Mouse (Mus musculus) retina, postnatal 1 day (tissue): Measurements from ENCODE around the gene Pign.

Experiments
- DNase-seq: peaks from one replicate; pipeline ENCODE4 v3.0.0-alpha.2; 2012

Gene Pign

GRCm38 (mm10) chr1:105556078-105556477, 107.4 kb downstream of the Pign start:
- DNase-seq: no peak

DNA sequence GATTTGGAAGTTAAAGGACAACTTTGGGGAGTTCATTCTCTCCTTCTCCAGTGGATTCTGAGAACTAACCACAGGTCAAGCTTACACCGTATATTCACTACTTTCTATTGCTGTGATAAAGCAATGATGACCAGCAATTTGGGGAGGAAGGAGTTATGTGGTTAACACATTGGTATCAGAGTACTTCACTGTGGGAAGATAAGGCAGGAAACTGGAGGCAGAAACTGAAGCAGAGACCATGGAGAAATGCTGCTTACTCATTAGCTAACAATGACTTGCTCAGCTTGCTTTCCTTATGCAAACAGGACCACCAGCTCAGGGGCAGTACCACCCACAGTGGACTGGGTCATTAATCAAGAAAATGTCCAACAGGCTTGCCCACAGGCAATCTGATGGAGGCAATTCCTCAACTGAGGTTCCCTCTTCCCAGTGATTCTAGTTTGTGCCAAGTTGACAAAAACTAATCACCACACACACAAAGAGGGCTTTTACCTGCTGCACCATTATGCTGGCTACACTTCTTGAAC, 108.2 kb downstream of the Pign start:
- no peak for DNase-seq

DNA sequence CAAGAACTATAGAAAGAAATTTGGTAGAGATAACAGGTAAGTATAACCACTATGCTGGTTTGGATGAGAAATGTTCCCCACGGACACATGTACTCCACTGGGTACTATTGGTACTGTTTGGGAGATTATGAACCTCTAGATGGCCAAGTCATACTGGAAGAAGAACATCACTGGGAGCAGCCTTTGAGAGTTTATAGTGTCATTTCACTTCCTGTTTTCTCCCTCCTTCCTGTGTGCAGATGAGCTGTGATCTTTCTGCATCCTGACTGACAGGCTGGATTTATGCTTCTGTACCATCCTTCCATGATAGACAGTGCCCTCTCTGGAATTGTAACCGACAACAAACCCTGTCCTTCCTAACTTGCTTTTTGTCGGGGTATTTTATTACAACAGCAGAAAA, 110.3 kb downstream of the Pign start:
- DNase-seq: no peak

- no peak for DNase-seq
Observed at GRCm38 (mm10) chr1:105550163-105550562, 113.3 kb downstream of the Pign start.

GRCm38 (mm10) chr1:105549648-105550047, 113.8 kb downstream of the Pign start:
- DNase-seq: no peak

DNA sequence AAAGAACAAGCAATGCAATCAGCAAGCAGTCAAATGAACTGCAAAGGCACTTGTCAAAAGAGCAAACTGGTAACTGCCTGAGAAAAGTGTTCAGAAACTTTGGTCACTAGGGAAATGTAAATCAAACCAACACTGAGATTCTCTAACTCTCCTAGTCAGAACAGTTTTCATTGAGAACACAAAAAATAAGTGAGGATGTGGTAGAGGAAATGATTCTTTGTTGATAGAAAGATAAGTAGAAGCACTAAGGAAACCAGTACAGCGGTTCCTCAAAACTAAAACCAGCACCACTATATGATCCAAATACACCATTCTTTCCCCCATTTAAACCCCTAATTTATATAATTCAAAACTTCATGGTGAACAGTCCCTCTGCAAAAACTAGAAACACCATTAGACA, 120.4 kb downstream of the Pign start:
- no peak for DNase-seq

- no peak for DNase-seq
Observed at GRCm38 (mm10) chr1:105523768-105524167, 139.7 kb downstream of the Pign start.

DNA sequence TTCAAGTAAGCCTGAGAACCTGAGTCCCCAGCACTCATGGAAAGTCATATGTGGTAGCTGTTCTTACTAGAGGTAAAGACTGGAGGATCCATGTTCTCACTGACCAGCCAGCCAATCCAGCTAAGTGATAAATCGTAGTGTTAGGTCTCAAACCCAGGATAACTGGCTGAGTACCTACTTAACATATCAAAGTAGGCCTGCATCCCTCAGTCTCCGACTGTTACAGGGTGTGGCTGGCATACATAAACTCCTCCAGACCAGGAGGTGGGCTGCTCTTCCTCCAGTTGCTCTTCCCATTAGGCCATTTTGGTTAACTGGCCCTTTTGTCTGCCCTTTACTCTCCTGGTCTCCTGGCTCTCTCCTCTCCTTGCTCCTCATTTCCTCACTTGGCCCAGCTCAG, 141.2 kb downstream of the Pign start:
- no peak for DNase-seq

- no peak for DNase-seq
Observed at GRCm38 (mm10) chr1:105518101-105518500, 145.4 kb downstream of the Pign start.

DNA sequence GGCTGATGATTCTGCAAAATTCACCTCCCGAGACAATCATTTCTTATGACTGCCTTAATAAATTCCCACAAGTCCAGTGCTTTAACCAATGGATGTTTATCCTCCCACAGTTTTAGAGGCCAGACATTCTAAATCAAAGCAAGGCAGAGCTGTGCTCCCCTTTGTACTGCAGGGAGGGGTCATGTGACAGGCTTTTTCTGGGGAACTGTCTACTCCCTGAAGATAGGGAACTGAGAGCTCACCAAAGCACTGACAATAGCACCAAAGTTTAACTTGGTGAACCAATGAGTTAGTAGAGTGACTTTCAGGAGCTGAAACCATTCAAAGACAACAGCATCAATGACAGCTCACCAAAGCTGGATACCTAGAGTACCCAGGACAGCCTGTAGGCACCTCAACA, 156.4 kb downstream of the Pign start:
- DNase-seq: no peak

GRCm38 (mm10) chr1:105492626-105493025, 170.9 kb downstream of the Pign start:
- no peak for DNase-seq

DNA sequence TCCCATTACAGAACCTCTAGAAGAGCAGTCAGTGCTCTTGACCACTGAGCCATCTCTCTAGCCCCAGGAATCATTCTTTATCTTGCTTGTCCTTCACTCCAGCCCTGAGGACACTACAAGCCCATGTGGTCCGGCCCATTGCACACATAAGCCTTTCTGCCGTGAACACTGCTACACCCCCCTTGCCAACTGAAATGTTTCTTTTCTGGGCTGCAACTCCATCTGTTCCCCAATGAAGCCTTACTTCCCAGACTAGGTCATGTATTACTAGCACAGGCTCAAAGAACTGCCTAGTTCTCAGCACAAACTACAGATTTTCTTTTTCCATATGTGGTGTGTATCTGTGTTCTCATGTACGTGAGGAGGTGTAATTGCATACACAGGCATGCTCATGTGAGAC, 174.0 kb downstream of the Pign start:
- peak; percentile 4 for DNase-seq

DNA sequence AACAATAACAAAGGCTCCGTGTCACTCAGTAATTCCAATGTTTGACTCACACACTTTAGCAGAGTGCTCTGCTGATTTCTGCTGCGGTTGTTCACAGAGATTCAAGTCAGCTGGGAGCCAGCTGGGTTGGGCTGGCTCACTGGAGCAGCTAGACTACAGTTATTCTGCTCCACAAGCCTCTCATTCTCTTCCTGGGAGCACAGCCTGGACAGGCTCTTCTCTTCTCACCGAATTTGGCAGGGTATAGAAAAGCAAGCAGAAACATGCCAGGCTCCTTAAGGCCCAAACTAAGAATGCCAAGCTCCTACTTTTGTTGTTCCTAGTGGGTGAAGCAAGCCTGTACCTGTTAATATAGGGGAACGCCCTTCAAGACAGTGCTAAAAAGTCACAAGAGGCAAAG, 176.4 kb downstream of the Pign start:
- DNase-seq: no peak
